ENCODE assay signal across 9 mouse cellular contexts in the genomic region with DNA sequence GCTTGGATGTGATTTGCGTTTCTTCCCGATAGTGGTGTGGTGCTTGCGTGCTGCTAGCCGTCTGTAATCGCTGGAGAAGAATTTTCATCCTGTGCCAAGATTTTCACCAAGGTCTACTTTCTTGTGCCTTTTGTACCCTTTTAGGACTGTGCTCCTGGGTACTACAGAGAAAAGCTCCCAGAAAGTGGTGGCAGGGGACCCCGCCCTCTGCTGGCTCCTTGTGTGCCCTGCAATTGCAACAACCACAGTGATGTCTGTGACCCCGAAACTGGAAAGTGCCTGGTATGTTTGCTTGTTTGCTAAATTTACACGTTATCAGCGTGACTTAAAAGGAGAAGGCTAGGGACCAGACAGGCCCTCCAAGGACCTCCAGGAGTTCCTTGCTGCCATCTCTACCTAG.
DNase-seq lines count a peak whose midpoint lies in the region; ATAC-seq and TF ChIP-seq lines count a peak whose summit lies in the region.
"Had no signal": no experiment of that assay in that cellular context is flagged by ENCODE, and none has a peak within 500 bp of the region (broad histone marks: within the 10 kb centered on the region; RNA-seq: fewer than 3 reads in every experiment).

No protein-coding gene starts in this region.

- WGBS in heart, embryonic 11.5 days (ENCODE audit: insufficient replicate concordance) = 64% methylated on average over 9 of the region's 9 CpGs
- 62% methylated on average over 9 of the region's 9 CpGs for WGBS in lung, postnatal 0 days
- WGBS in lung, adult 2 months = 67% methylated on average over 9 of the region's 9 CpGs
- WGBS in limb, embryonic 10.5 days = 78% methylated on average over 9 of the region's 9 CpGs

- no peak for ATAC-seq in heart, embryonic 11.5 days (replicated peaks; ENCODE audit: insufficient number of reproducible peaks, low FRiP score, low TSS enrichment)
- ATAC-seq in lung, postnatal 0 days = no peak

- TF ChIP-seq CTCF in lung, postnatal 0 days (IDR thresholded peaks at IDR 0.05) = peak; percentile 67
- TF ChIP-seq CTCF in lung, adult 2 months (IDR thresholded peaks at IDR 0.05; ENCODE audit: insufficient read depth, low read length) = no peak

- H3K27ac ChIP-seq in heart, embryonic 11.5 days (ENCODE audit: low read depth, low read length) = no peak overlapping the region
- H3K27ac ChIP-seq in lung, postnatal 0 days (ENCODE audit: low read length) = no peak overlapping the region
- H3K27ac ChIP-seq in limb, embryonic 10.5 days = no peak overlapping the region

- no peaks in the 10 kb centered on the region for H3K9me3 ChIP-seq in heart, embryonic 11.5 days (replicated peaks; ENCODE audit: control insufficient read depth, low read length)
- H3K9me3 ChIP-seq in lung, postnatal 0 days (ENCODE audit: low read length) = no peaks in the 10 kb centered on the region
- H3K9me3 ChIP-seq in limb, embryonic 10.5 days (replicated peaks) = no peaks in the 10 kb centered on the region

- no peak for TF ChIP-seq EP300 in lung, postnatal 0 days (IDR thresholded peaks at IDR 0.05)

- H3K4me2 ChIP-seq in heart, embryonic 11.5 days = no peak overlapping the region
- no peak overlapping the region for H3K4me2 ChIP-seq in lung, postnatal 0 days (replicated peaks; ENCODE audit: low read depth, low read length)

- H3K36me3 ChIP-seq in heart, embryonic 11.5 days (ENCODE audit: control insufficient read depth, insufficient read depth, low read length) = no peaks in the 10 kb centered on the region
- no peaks in the 10 kb centered on the region for H3K36me3 ChIP-seq in lung, postnatal 0 days (ENCODE audit: insufficient read depth, low read length)
- 0 out of 2 replicates have a peak, but pooled peaks cover 3% of the 10 kb centered on the region for H3K36me3 ChIP-seq in limb, embryonic 10.5 days

- no peak overlapping the region for H3K4me3 ChIP-seq in heart, embryonic 11.5 days (ENCODE audit: low read depth, low read length)
- no peak overlapping the region for H3K4me3 ChIP-seq in lung, postnatal 0 days (ENCODE audit: low read depth, low read length)
- no peak overlapping the region for H3K4me3 ChIP-seq in lung, adult 2 months (replicated peaks; ENCODE audit: extremely low read depth, low read depth, low read length)
- H3K4me3 ChIP-seq in limb, embryonic 10.5 days = no peak overlapping the region

- no peaks in the 10 kb centered on the region for H3K4me1 ChIP-seq in heart, embryonic 11.5 days (ENCODE audit: control insufficient read depth, insufficient read depth, low read length)
- H3K4me1 ChIP-seq in lung, postnatal 0 days (ENCODE audit: insufficient read depth, low read depth, low read length) = no peaks in the 10 kb centered on the region
- no peaks in the 10 kb centered on the region for H3K4me1 ChIP-seq in lung, adult 2 months (ENCODE audit: control insufficient read depth, insufficient read depth, low read length)
- H3K4me1 ChIP-seq in limb, embryonic 10.5 days = no peaks in the 10 kb centered on the region

- no peaks in the 10 kb centered on the region for H3K27me3 ChIP-seq in heart, embryonic 11.5 days (ENCODE audit: control insufficient read depth, insufficient read depth, low read length)
- H3K27me3 ChIP-seq in lung, postnatal 0 days (replicated peaks; ENCODE audit: insufficient read depth, low read length) = no peaks in the 10 kb centered on the region
- no peaks in the 10 kb centered on the region for H3K27me3 ChIP-seq in limb, embryonic 10.5 days (ENCODE audit: low read depth, poor library complexity, severe bottlenecking)

- no peak for TF ChIP-seq POLR2A in lung, adult 2 months (IDR thresholded peaks at IDR 0.05; ENCODE audit: borderline replicate concordance, extremely low read depth, low read depth, low read length)

- peak; percentile 26 for DNase-seq in heart, postnatal 4 days
- DNase-seq in lung, postnatal 0 days (ENCODE audit: low spot score) = no peak
- no peak for DNase-seq in lung, adult 2 months
- DNase-seq in adrenal gland, postnatal 10 days = peak; percentile 48
- DNase-seq in limb, embryonic 10.5 days (ENCODE audit: low spot score) = peak; percentile 42
- DNase-seq in thymus, postnatal 36 days = no peak
- DNase-seq in spleen, postnatal 4 days (ENCODE audit: low spot score in 2 of 2) = no peak
- DNase-seq: thymus, postnatal 4 days had no signal

- H3K9ac ChIP-seq in heart, embryonic 11.5 days (ENCODE audit: low read depth, low read length) = no peak overlapping the region
- H3K9ac ChIP-seq in lung, postnatal 0 days (replicated peaks; ENCODE audit: low read depth) = no peak overlapping the region

Comparison
In these comparisons a context has a peak if more than half of its experiments do, and no peak if none do; other contexts are left out.
1. DNase-seq: peak in heart, postnatal 4 days (single experiment), adrenal gland, postnatal 10 days (single experiment) and limb, embryonic 10.5 days (single experiment); none in lung, postnatal 0 days (single experiment), lung, adult 2 months (single experiment), thymus, postnatal 36 days (0 of 2) and spleen, postnatal 4 days (0 of 2).